Mouse (Mus musculus): Measurements from ENCODE around the gene Mta3. TPM values are rescaled to one million over a fixed set of nuclear protein-coding genes. Genes with fewer than 3 reads are reported as not detected.
A peak's percentile ranks its signal among the peaks of the same experiment; 100 is the strongest.

Mta3 gene
- polyA plus RNA-seq, 1 experiment from 2014 or later: 27.2 TPM

- 60% methylated on average over 4 of the region's 4 CpGs for WGBS
- Histone ChIP-seq H3K4me1 (ENCODE audit: control insufficient read depth, insufficient read depth, low read length) (no peaks in the 10 kb centered on the region), H3K4me3 (ENCODE audit: low read depth, low read length) (no peak overlapping the region), H3K4me2 (ENCODE audit: low read length) (no peak overlapping the region), H3K9me3 (replicated peaks; ENCODE audit: control insufficient read depth, low read length, poor library complexity, severe bottlenecking) (no peaks in the 10 kb centered on the region), H3K27ac (ENCODE audit: low read length) (no peak overlapping the region), H3K36me3 (ENCODE audit: control insufficient read depth, insufficient read depth, low read length) (peaks cover 9% of the 10 kb centered on the region), H3K27me3 (ENCODE audit: control insufficient read depth, insufficient read depth, low read depth, low read length) (no peaks in the 10 kb centered on the region), H3K9ac (ENCODE audit: low read depth, low read length) (no peak overlapping the region)
- ATAC-seq: no peak
These were observed 53.6 kb downstream of the Mta3 start for GRCm38 (mm10) chr17:83759547-83759946.

DNA sequence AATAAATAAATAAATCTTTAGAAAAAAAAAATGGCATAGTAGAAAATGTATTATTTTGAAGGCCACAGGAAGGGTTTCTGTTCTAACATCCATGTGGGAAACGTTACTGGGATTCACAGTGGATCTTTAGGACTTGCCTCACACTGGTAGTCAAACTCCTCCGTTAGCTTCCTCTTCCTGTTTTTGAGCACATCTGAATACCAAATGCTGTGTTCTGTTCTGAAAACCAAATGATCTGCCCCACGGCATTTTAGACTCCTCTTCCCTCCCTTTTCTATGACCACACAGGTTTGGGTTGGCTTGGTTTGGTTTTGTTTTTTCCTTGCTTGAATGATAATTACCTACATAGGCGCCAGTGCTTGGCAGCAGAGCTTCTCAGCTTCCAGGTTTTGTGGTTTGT lies 58.6 kb downstream of the Mta3 start:
- no peak for ATAC-seq
- Histone ChIP-seq H3K9me3 (replicated peaks; ENCODE audit: control insufficient read depth, low read length, poor library complexity, severe bottlenecking) (no peaks in the 10 kb centered on the region), H3K36me3 (ENCODE audit: control insufficient read depth, insufficient read depth, low read length) (peaks cover 12% of the 10 kb centered on the region), H3K4me2 (ENCODE audit: low read length) (no peak overlapping the region), H3K27me3 (ENCODE audit: control insufficient read depth, insufficient read depth, low read depth, low read length) (no peaks in the 10 kb centered on the region), H3K4me1 (ENCODE audit: control insufficient read depth, insufficient read depth, low read length) (no peaks in the 10 kb centered on the region), H3K4me3 (ENCODE audit: low read depth, low read length) (no peak overlapping the region), H3K27ac (ENCODE audit: low read length) (no peak overlapping the region), H3K9ac (ENCODE audit: low read depth, low read length) (no peak overlapping the region)
- WGBS: 87% methylated on average over 4 of the region's 4 CpGs

DNA sequence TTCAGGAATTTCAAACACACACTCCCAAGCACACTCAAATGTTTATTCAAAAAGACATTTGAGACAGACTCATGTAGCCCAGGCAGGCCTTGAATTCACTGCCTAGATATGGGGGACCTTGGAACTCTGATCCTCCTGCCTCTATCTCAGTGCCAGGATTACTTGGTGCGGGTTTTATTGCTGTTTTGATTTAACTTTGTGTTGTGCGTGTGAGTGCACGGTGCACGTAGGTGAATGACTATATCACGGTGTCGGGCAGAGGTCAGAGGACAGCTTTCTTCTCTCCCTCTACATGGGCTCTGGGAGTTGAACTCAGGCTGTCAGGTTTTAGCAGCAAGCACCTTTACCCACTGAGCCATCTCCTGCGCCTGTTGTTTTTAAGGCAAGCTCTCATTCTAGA lies 61.1 kb downstream of the Mta3 start:
- Histone ChIP-seq H3K4me3 (ENCODE audit: low read depth, low read length) (no peak overlapping the region), H3K27me3 (ENCODE audit: control insufficient read depth, insufficient read depth, low read depth, low read length) (no peaks in the 10 kb centered on the region), H3K9me3 (replicated peaks; ENCODE audit: control insufficient read depth, low read length, poor library complexity, severe bottlenecking) (no peaks in the 10 kb centered on the region), H3K4me2 (ENCODE audit: low read length) (no peak overlapping the region), H3K9ac (ENCODE audit: low read depth, low read length) (no peak overlapping the region), H3K36me3 (ENCODE audit: control insufficient read depth, insufficient read depth, low read length) (peaks cover 12% of the 10 kb centered on the region), H3K27ac (ENCODE audit: low read length) (no peak overlapping the region), H3K4me1 (ENCODE audit: control insufficient read depth, insufficient read depth, low read length) (no peaks in the 10 kb centered on the region)
- ATAC-seq: no peak
- WGBS: 96% methylated on average over 7 of the region's 7 CpGs

- no peaks in the 10 kb centered on the region for H3K27me3 ChIP-seq (ENCODE audit: control insufficient read depth, insufficient read depth, low read depth, low read length)
- no peak overlapping the region for H3K27ac ChIP-seq (ENCODE audit: low read length)
- 89% methylated on average over 10 of the region's 10 CpGs for WGBS
- H3K4me2 ChIP-seq (ENCODE audit: low read length): no peak overlapping the region
- H3K36me3 ChIP-seq (ENCODE audit: control insufficient read depth, insufficient read depth, low read length): peaks cover 10% of the 10 kb centered on the region
- no peak overlapping the region for H3K9ac ChIP-seq (ENCODE audit: low read depth, low read length)
- no peaks in the 10 kb centered on the region for H3K9me3 ChIP-seq (replicated peaks; ENCODE audit: control insufficient read depth, low read length, poor library complexity, severe bottlenecking)
- ATAC-seq: no peak
- 0 out of 2 replicates have a peak, but pooled peaks cover 3% of the 10 kb centered on the region for H3K4me1 ChIP-seq (ENCODE audit: control insufficient read depth, insufficient read depth, low read length)
- no peak overlapping the region for H3K4me3 ChIP-seq (ENCODE audit: low read depth, low read length)
These were observed 62.3 kb downstream of the Mta3 start for GRCm38 (mm10) chr17:83768309-83768708.

- no peaks in the 10 kb centered on the region for H3K27me3 ChIP-seq (ENCODE audit: control insufficient read depth, insufficient read depth, low read depth, low read length)
- WGBS: 87% methylated on average over 6 of the region's 6 CpGs
- no peak for ATAC-seq
- H3K9me3 ChIP-seq (replicated peaks; ENCODE audit: control insufficient read depth, low read length, poor library complexity, severe bottlenecking): no peaks in the 10 kb centered on the region
- H3K4me1 ChIP-seq (ENCODE audit: control insufficient read depth, insufficient read depth, low read length): peaks cover 3% of the 10 kb centered on the region; the same call in 1 of the 2 replicates
- no peak overlapping the region for H3K9ac ChIP-seq (ENCODE audit: low read depth, low read length)
- H3K27ac ChIP-seq (ENCODE audit: low read length): no peak overlapping the region
- H3K36me3 ChIP-seq (ENCODE audit: control insufficient read depth, insufficient read depth, low read length): 0 out of 2 replicates have a peak, but pooled peaks cover 3% of the 10 kb centered on the region
- no peak overlapping the region for H3K4me2 ChIP-seq (ENCODE audit: low read length)
- no peak overlapping the region for H3K4me3 ChIP-seq (ENCODE audit: low read depth, low read length)
These were observed 64.4 kb downstream of the Mta3 start for GRCm38 (mm10) chr17:83770371-83770770.

GRCm38 (mm10) chr17:83770931-83771330 lies 65.0 kb downstream of the Mta3 start:
- Histone ChIP-seq H3K4me1 (ENCODE audit: control insufficient read depth, insufficient read depth, low read length) (peaks cover 3% of the 10 kb centered on the region; the same call in 1 of the 2 replicates), H3K9ac (ENCODE audit: low read depth, low read length) (no peak overlapping the region), H3K4me3 (ENCODE audit: low read depth, low read length) (no peak overlapping the region), H3K27me3 (ENCODE audit: control insufficient read depth, insufficient read depth, low read depth, low read length) (no peaks in the 10 kb centered on the region), H3K36me3 (ENCODE audit: control insufficient read depth, insufficient read depth, low read length) (0 out of 2 replicates have a peak, but pooled peaks cover 3% of the 10 kb centered on the region), H3K4me2 (ENCODE audit: low read length) (no peak overlapping the region), H3K27ac (ENCODE audit: low read length) (no peak overlapping the region), H3K9me3 (replicated peaks; ENCODE audit: control insufficient read depth, low read length, poor library complexity, severe bottlenecking) (no peaks in the 10 kb centered on the region)
- ATAC-seq: no peak
- WGBS: 94% methylated on average over 7 of the region's 7 CpGs

DNA sequence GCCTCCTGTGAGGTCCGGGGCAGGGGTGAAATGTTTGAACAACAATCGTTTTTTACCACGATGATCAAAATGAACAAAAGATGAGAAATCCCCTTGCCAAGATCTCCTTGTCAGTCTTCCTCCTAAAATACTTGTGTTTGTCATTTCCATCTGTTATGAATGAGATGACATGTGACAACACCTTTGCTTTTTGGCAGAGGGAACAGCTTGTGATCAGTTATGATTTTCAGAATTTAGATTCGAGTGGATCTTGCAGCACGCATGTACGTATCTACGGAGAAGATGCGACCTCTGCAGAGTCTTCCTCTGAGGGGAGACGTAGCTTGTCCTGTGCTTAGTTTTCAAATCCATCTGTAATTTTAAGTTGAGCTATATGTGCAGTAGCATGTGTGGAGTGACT lies 66.1 kb downstream of the Mta3 start:
- no peak overlapping the region for H3K9ac ChIP-seq (ENCODE audit: low read depth, low read length)
- no peak for ATAC-seq
- H3K27ac ChIP-seq (ENCODE audit: low read length): no peak overlapping the region

GRCm38 (mm10) chr17:83772711-83773110 lies 66.7 kb downstream of the Mta3 start:
- Histone ChIP-seq H3K9me3 (replicated peaks; ENCODE audit: control insufficient read depth, low read length, poor library complexity, severe bottlenecking) (no peaks in the 10 kb centered on the region), H3K27ac (ENCODE audit: low read length) (no peak overlapping the region), H3K27me3 (ENCODE audit: control insufficient read depth, insufficient read depth, low read depth, low read length) (no peaks in the 10 kb centered on the region), H3K4me3 (ENCODE audit: low read depth, low read length) (no peak overlapping the region), H3K36me3 (ENCODE audit: control insufficient read depth, insufficient read depth, low read length) (no peaks in the 10 kb centered on the region), H3K9ac (ENCODE audit: low read depth, low read length) (no peak overlapping the region), H3K4me2 (ENCODE audit: low read length) (no peak overlapping the region), H3K4me1 (ENCODE audit: control insufficient read depth, insufficient read depth, low read length) (peaks cover 3% of the 10 kb centered on the region; the same call in 1 of the 2 replicates)
- ATAC-seq: peak; percentile 54; the same call in 1 of the 2 replicates
- 49% methylated on average over 8 of the region's 8 CpGs for WGBS

More for the DNA sequence above, 66.1 kb downstream of the Mta3 start:
- Histone ChIP-seq H3K27me3 (ENCODE audit: control insufficient read depth, insufficient read depth, low read depth, low read length) (no peaks in the 10 kb centered on the region), H3K4me2 (ENCODE audit: low read length) (no peak overlapping the region), H3K4me3 (ENCODE audit: low read depth, low read length) (no peak overlapping the region), H3K36me3 (ENCODE audit: control insufficient read depth, insufficient read depth, low read length) (no peaks in the 10 kb centered on the region), H3K9me3 (replicated peaks; ENCODE audit: control insufficient read depth, low read length, poor library complexity, severe bottlenecking) (no peaks in the 10 kb centered on the region), H3K4me1 (ENCODE audit: control insufficient read depth, insufficient read depth, low read length) (peaks cover 3% of the 10 kb centered on the region; the same call in 1 of the 2 replicates)
- 89% methylated on average over 9 of the region's 9 CpGs for WGBS

DNA sequence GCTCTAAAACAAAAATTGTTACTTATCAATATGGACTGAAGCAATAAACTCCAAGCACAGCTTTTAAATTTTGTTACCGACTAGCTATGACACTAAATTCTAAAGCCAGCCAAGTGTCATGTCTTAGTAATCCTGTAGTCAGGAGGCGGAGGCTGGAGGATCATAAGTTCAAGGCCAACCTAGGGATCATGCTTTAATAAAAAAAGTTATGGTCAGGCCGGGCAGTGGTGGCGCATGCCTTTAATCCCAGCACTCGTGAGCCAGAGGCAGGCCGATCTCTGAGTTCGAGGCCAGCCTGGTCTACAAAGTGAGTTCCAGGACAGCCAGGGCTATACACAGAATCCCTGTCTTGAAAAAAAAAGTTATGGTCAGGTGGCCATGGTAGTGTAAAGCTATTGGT lies 71.0 kb downstream of the Mta3 start:
- Histone ChIP-seq H3K4me1 (ENCODE audit: control insufficient read depth, insufficient read depth, low read length) (peaks cover 3% of the 10 kb centered on the region; the same call in 1 of the 2 replicates), H3K4me2 (ENCODE audit: low read length) (no peak overlapping the region), H3K27me3 (ENCODE audit: control insufficient read depth, insufficient read depth, low read depth, low read length) (no peaks in the 10 kb centered on the region), H3K9me3 (replicated peaks; ENCODE audit: control insufficient read depth, low read length, poor library complexity, severe bottlenecking) (no peaks in the 10 kb centered on the region), H3K36me3 (ENCODE audit: control insufficient read depth, insufficient read depth, low read length) (no peaks in the 10 kb centered on the region), H3K9ac (ENCODE audit: low read depth, low read length) (no peak overlapping the region), H3K4me3 (ENCODE audit: low read depth, low read length) (no peak overlapping the region), H3K27ac (ENCODE audit: low read length) (no peak overlapping the region)
- 96% methylated on average over 7 of the region's 7 CpGs for WGBS
- no peak for ATAC-seq
